Mouse (Mus musculus): ENCODE data around the gene Sorl1.

GRCm38 (mm10) chr9:42091561-42091960 is 32.5 kb downstream of the Sorl1 start:
- TF ChIP-seq CTCF (IDR thresholded peaks at IDR 0.05; ENCODE audit: extremely low read depth, insufficient read depth, insufficient read length, insufficient replicate concordance) = no peak
- no peak for TF ChIP-seq POLR2A (IDR thresholded peaks at IDR 0.05; ENCODE audit: low read depth, low read length)

All from spleen, adult 2 months (tissue).